Mouse (Mus musculus) small intestine, adult 2 months (tissue): ENCODE data around the gene Calcoco2.

Experiments used
- CTCF ChIP-seq: fragments of 200-500 bp; IDR thresholded peaks from 2 replicates; pipeline ENCODE4 v1.5.1; 2012; ENCODE audit warnings: low read depth, mild to moderate bottlenecking, control low read depth, inconsistent platforms, low read length, moderate library complexity, mixed read lengths; ENCODE audit not compliant: insufficient replicate concordance, insufficient read length; ENCODE audit errors: extremely low read depth
- POLR2A ChIP-seq: fragments of 200-500 bp; IDR thresholded peaks from 2 replicates; pipeline ENCODE4 v1.6.1; 2012; ENCODE audit warnings: low read depth, mild to moderate bottlenecking, control low read depth, inconsistent platforms, low read length, moderate library complexity

- TF ChIP-seq CTCF: no peak
- TF ChIP-seq POLR2A: no peak
Observed at GRCm38 (mm10) chr11:96068231-96068630, 43.5 kb downstream of the Calcoco2 start.
